Mouse (Mus musculus) right cerebral cortex, postnatal 14 days (tissue): Measurements from ENCODE around the gene Snrnp200.
"Not testable (repeated sequence)": the region's sequence is repeated elsewhere in the genome, so short reads cannot be mapped to it uniquely, and the experiment has no call there.

ENCODE experiments used
- DNase-seq: peaks from one replicate; pipeline ENCODE4 v3.0.0; 2022

The Snrnp200 gene

DNA sequence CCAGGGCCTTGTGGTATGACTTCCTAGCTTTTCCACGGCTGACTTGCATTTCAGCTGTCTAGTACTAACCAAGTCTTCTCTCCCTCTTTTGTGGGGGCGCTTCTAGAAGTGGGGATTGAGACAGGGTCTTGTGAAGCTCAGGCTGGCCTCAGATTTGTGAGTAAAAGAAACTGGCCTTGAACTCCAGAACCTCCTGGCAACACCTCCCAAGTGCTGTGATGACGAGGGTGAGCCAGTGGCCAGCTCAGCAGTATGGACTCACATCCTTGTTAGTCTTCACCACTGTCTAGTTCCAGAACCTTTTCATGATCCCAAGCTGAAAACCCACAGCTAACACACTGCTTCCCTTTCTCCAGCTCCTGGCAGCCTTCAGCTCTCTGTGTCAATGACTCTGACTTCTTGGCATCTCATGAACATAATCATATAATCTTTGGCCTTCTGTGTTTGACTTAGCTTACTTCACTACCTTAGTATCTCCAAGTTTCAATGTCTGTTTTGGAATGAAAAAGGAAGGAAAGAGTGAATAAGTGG lies 46.5 kb downstream of the Snrnp200 start:
- DNase-seq: no peak

DNA sequence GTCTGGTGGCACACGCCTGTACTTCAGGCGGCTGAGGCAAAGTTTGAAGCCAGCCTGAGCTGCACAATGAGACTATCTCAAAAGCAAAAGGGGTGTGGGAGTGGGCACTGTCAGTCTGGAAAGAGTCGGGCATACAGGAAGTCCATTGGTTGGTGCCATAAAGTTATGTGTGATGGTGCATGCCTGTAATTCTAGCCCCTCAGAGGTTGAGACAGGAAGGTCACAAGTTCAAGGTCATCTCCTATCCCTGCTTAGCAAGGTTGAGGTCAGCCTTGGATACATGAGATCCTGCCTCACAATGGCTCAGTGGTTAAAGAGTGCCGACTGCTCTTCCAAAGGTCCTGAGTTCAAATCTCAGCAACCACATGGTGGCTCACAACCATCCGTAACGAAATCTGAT lies 47.1 kb downstream of the Snrnp200 start:
- no peak for DNase-seq

DNA sequence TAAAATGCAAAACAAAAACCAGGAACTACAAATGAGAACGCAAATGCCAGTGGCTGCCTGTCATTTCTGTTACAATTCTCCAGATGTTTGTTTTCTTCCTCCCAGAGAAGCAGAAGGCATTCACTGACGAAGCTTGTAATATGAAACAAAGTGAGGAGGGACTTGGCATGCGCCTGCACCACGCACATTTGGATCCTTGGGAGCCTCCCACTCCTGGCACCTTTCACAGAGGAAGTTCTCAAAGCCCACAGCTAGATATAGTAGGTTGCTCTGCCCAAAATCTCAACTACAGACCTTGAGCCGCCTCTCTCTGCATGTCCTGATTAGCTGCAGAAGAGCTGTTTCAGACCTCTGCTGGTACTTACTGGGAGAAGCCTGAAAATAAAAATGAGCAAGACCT lies 51.2 kb downstream of the Snrnp200 start:
- DNase-seq: no peak

GRCm38 (mm10) chr2:127262480-127262879 lies 54.3 kb downstream of the Snrnp200 start:
- DNase-seq: no peak

- no peak for DNase-seq
Measured at GRCm38 (mm10) chr2:127267854-127268253, 59.7 kb downstream of the Snrnp200 start.

DNA sequence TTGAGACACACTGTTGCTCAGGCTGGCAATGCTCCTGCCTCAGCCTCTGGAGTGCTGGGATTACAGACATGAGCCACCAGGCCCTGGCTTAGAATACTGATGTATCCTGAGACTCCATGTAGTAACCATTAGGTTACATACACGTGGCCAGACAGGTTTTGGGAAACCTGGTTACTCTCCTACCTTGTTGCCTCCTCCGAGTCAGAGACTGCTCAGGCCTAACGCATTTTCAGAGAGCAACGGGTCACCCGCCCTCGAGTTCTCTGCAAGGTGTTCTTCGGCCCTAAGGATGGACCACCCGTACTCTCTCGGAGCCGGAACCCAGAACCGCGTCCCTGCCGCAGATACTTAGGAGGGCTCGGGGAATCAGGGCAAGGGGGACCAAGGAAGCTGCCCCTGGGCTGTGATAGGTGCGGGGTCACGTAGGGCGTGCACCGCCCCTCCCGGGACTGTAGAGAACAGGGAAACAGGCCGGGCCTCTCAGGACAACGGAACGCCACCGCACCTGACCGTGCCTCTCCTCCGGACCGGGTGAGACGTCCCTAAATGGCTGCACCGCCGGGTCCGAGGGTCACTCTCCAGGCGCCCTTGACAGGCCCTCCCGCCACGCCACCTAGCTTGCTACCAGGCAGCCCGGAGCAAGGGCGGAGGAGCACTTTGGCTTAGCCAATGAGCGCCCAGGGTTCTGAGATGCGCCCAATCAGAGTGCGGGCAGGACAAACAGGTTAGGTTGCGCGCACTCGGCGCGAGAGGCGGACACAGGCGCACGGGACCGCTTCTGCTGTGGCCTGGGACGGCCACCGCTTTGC lies 61.5 kb downstream of the Snrnp200 start, which contains the start of gene Stard7:
Gene Stard7, plus strand, starts transcription at position 728 of the 809 bp plus-strand sequence.
- peak; percentile 94 for DNase-seq

- DNase-seq: peak; percentile 83
Measured at GRCm38 (mm10) chr2:127270300-127271041, 62.3 kb downstream of the Snrnp200 start.

GRCm38 (mm10) chr2:127271042-127271515 lies 62.9 kb downstream of the Snrnp200 start:
- DNase-seq: peak; percentile 25

DNA sequence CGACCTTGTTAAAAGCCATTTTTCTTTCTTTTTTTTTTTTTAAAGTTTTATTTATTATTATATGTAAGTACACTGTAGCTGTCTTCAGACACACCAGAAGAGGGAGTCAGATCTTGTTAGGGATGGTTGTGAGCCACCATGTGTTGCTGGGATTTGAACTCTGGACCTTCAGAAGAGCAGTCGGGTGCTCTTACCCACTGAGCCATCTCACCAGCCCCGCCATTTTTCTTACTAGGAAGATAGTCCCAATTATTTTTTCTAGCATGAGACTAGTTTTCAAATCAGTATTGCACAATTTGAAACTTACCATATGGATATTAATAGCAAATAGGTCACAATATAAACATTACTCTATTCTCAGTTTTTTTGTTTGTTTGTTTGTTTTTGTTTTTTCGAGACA lies 63.9 kb downstream of the Snrnp200 start:
- DNase-seq: not testable (repeated sequence)

DNA sequence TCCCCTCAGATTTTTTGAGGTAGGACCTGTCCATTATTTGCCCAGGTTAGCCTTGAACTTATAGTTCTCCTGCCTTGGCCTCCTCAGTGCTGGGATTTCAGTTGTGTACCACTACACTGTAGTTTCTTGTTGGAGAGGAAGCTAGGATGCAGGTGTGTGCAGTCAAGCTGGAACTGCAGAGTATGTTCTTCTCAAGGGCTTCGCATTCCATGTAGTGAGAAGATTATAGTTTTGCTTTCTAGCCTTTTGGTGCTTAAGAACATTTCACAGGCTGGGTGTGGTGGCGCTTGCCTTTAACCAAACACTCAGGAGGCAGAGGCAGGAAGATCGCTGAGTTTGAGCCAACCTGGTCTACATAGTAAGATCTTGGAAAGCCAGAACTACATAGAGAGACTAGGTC lies 64.6 kb downstream of the Snrnp200 start:
- DNase-seq: no peak

DNA sequence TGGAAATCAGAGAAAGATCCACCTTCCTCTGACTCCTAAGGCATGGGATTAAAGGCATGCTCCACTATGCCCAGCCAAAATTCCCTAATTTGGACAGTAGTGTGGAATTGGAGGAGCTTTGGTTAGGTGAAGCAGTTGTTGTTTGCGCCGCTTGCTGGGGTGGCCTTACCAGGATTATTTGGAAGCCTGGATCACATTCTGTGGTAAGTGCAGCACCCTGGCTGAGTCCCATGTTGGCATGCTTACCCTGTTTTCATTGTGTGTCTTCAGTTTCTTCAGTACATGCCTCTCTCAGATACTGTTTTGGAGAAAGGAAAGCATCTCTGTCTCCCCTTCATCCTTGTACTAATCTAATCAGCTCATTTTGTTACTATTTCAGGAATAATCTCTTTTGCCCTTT lies 66.4 kb downstream of the Snrnp200 start:
- no peak for DNase-seq

DNA sequence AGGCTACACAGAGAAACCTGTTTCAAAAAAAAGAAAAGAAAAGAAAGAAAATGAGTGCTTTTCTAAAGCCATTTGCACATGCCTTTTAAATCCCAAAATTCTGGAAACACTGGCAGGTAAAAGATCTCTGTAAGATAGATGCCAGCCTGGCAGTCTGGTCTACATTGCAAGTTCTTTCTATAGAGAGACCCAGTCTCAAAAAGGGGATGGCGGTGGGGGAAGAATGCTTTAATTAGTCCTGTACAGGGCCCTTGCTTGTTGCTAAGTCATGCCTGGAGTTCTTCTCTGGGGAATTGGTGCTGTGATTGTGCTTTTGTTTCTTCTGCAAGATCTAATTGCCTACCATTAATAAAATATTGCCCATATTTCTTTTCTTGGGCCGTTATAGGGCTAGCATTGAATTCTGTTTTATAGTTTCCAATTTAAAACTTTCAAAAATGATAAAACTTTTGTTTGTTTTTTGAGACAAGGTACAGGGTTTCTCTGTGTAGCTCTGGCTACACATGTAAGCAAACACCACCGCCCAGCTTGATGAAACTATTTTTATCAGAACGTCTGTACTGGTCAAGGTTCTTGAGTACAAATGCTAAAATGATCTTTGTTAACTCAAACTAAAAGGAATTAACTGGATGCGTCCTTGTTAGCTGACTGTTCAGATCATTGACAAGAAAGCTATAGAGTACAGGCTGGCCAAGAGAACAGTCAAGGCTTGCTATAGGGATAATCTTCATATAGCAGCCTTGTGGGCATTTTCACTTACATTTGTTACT lies 67.5 kb downstream of the Snrnp200 start:
- no peak for DNase-seq

DNA sequence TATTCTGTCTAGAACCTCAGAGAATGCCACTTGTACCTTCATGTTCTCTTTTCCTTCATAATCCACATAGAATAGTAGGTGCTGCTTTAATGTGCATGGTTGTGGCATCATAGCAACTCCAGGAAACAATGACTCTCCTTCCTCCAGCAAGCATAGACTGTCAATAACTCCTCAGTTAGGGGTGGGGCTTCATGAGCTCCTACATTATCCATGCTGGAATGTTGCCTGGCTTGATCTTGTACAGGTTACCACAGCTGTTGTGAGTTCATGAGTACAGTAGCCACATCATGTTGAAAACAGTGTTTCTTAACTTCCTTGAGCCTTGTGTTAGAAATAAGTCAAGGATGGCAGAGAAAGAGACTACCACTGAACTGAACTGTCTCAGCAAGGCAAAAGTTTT lies 70.0 kb downstream of the Snrnp200 start:
- no peak for DNase-seq
